Mouse (Mus musculus) olfactory bulb, adult 2 months (tissue): ENCODE measurements around the gene Tmf1. TPM values are rescaled to one million over a fixed set of nuclear protein-coding genes. Genes with fewer than 3 reads are reported as not detected.

Experiments used
- H3K27ac ChIP-seq: fragments of 200-500 bp; 2 replicates; pipeline ENCODE4 v1.5.1; 2012; ENCODE audit warnings: low read depth, low read length; ENCODE audit not compliant: insufficient read depth
- H3K4me1 ChIP-seq: fragments of 200-500 bp; 2 replicates; pipeline ENCODE4 v1.6.1; 2012; ENCODE audit warnings: low read length; ENCODE audit not compliant: control insufficient read depth, insufficient read depth
- H3K4me3 ChIP-seq: fragments of 200-500 bp; 2 replicates; pipeline ENCODE4 v1.5.1; 2012; ENCODE audit warnings: mild to moderate bottlenecking, low read depth, low read length, moderate library complexity; ENCODE audit not compliant: insufficient read depth
- CTCF ChIP-seq: fragments of 200-500 bp; IDR thresholded peaks from 2 replicates; pipeline ENCODE4 v1.5.1; 2012; ENCODE audit warnings: low read depth, mild to moderate bottlenecking, low read length, moderate library complexity; ENCODE audit not compliant: insufficient read depth
- POLR2A ChIP-seq: fragments of 200-500 bp; IDR thresholded peaks from 2 replicates; pipeline ENCODE4 v1.6.1; 2012; ENCODE audit warnings: mild to moderate bottlenecking, low read depth, low read length, moderate library complexity; ENCODE audit not compliant: insufficient read depth
- WGBS: fragments of 180-500 bp; shearing (Covaris S2); methylation state at CpG from one replicate; pipeline ENCODE4 v1.1.7; 2018; 5-methylcytosine and 5-hydroxymethylcytosine counted together
- polyA plus RNA-seq: library from polyadenylated mRNA; stranded (reverse); fragments of >200 nt; gene quantifications from 2 replicates; pipeline ENCODE4 v1.2.4, GENCODE M21; 2012; ENCODE audit warnings: low replicate concordance; ENCODE audit not compliant: missing spikeins, insufficient read depth, insufficient read length

Tmf1 gene
- polyA plus RNA-seq, 1 experiment = not detected

DNA sequence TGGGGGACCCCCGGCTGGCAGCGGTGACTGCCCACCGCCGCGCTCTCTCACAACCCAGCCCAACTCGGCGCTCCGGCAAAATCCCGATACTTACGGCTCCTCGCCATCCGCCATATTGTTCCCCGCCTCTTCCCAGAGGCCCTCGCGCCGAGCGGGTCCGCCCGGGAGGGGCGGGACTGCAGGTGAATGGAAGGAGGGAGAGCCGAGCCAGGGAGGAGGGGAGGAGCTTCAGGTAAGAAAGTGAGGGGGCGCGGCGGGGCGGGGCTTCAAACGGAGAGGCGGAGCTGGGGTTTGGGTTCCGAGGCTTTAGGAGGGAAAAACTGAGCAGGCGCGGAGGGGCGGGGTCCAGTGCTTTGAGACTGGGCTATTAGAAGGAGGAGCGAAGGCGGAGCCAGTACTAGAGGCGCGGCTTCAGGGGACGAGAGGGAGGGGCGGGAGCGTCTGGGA is 26.5 kb upstream of the Tmf1 start, which contains the start of gene Uba3:
TSS of gene Uba3 (minus strand) at position 209 of the 447 bp plus-strand sequence.
- no peak within 1 kb of the TSS for H3K27ac ChIP-seq
- H3K4me3 ChIP-seq = peak within 1 kb of the TSS; percentile 68

DNA sequence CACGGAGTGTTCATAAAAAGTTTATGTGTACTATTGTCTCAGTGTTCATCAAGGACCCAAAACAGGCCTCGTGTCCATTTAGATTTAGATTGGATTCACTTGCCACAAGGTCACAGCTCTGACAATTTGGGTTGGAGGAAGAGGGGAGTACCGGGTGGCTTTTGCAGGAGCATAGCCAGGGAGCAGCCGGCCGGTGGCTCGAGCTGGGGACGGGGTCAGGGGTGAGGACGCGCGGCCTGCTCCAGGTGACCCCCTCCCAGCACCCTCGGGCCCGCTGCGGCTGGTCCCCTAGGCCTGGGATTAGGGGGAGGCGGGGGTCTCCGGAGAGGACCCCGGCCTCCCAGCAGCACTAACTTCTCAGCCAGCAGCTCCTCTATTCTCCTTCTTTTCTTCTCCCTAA is 26.0 kb upstream of the Tmf1 start:
- Histone ChIP-seq H3K4me3 (peak overlapping the region; percentile 68), H3K27ac (no peak overlapping the region), H3K4me1 (no peaks in the 10 kb centered on the region)
- under 1% methylated on average over 16 of the region's 16 CpGs for WGBS
- no peak for TF ChIP-seq POLR2A
- TF ChIP-seq CTCF = no peak

More for the DNA sequence above, 26.5 kb upstream of the Tmf1 start, which contains the start of gene Uba3:
- under 1% methylated on average over 38 of the region's 38 CpGs for WGBS
- TF ChIP-seq POLR2A = peak; percentile 49
- TF ChIP-seq CTCF = no peak
- H3K4me1 ChIP-seq = no peaks in the 10 kb centered on the region

GRCm38 (mm10) chr6:97204252-97204869 is 25.4 kb upstream of the Tmf1 start:
- no peak overlapping the region for H3K27ac ChIP-seq
- 13% methylated on average over 9 of the region's 9 CpGs for WGBS
- TF ChIP-seq POLR2A = no peak
- no peak for TF ChIP-seq CTCF
- no peak overlapping the region for H3K4me3 ChIP-seq
- H3K4me1 ChIP-seq = no peaks in the 10 kb centered on the region

DNA sequence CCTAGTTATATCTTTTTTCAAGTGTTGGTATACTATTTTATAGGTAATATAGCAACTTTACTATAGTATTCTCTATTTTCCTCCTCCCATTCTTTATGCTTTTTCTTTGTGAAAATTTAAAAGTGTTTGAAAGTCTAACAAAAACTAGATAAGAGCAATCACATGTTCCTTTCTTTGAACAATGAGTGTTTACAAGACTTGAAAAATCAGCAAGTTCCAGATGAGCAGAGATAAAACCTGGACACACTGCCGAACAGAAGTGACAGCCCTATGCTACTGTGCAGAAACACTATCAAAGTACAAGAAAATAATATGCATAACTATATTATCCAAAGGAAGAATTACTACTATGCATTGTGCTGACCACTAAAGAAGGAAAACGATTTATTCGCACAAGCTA is 23.6 kb upstream of the Tmf1 start:
- no peak overlapping the region for H3K27ac ChIP-seq
- TF ChIP-seq POLR2A = no peak
- TF ChIP-seq CTCF = no peak
- no peak overlapping the region for H3K4me3 ChIP-seq
- H3K4me1 ChIP-seq = no peaks in the 10 kb centered on the region
- WGBS = 92% methylated on average over 3 of the region's 3 CpGs

GRCm38 (mm10) chr6:97200437-97200836 is 21.5 kb upstream of the Tmf1 start:
- Histone ChIP-seq H3K4me3 (no peak overlapping the region), H3K27ac (no peak overlapping the region), H3K4me1 (no peaks in the 10 kb centered on the region)
- no peak for TF ChIP-seq CTCF
- TF ChIP-seq POLR2A = no peak
- 61% methylated on average over 3 of the region's 3 CpGs for WGBS

DNA sequence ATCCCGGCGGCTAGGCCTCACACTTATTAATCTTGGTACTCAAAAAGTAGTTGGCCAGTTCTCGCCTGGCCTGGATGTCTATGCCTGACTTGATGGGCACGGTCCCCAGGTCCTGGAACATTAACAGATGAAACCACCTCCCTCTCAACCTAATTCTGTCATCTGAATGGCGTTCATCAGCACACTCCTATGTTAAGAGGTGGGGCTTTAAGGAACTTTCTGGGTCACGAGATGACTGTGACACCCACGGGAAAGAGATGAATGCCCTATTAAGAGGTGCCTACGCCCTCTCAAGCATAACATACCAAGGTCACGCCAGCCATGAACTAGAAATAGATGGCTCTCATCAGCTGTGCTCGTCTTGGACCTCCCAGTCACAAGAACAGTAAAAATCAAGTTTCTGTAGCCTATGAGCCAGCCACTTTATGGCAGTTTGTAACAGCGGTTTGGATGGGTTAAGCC is 476 bp upstream of the Tmf1 start:
- Histone ChIP-seq H3K4me1 (peaks cover 4% of the 10 kb centered on the region; the same call in 1 of the 2 replicates), H3K27ac (peak overlapping the region; percentile 83), H3K4me3 (peak overlapping the region; percentile 79)
- WGBS = 4% methylated on average over 11 of the region's 11 CpGs
- TF ChIP-seq CTCF (no peak), POLR2A (no peak)

GRCm38 (mm10) chr6:97175716-97176115 is 3.2 kb downstream of the Tmf1 start:
- no peak overlapping the region for H3K27ac ChIP-seq
- H3K4me1 ChIP-seq = peaks cover 4% of the 10 kb centered on the region; the same call in 1 of the 2 replicates
- no peak overlapping the region for H3K4me3 ChIP-seq
- 76% methylated on average over 11 of the region's 11 CpGs for WGBS
- TF ChIP-seq POLR2A (no peak), CTCF (no peak)

DNA sequence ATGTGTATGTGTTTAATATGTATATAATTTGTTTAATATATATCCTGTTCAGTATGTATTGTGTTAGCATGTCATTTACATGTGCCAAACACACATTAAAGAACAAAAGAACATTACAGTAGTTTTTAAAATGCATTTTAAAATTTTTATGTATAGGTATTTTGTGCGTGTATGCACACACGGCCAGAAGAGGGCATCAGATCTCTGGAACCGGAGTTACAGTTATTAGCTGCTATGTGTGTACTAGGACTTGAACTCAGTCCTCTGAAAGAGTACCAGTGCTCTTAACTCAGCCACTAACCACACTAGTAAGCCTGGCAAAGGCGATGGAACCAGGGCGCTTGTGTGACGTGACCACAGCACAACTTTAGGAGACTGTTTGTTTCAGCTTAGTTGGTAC is 28.8 kb downstream of the Tmf1 start:
- no peak overlapping the region for H3K27ac ChIP-seq
- 79% methylated on average over 6 of the region's 6 CpGs for WGBS

DNA sequence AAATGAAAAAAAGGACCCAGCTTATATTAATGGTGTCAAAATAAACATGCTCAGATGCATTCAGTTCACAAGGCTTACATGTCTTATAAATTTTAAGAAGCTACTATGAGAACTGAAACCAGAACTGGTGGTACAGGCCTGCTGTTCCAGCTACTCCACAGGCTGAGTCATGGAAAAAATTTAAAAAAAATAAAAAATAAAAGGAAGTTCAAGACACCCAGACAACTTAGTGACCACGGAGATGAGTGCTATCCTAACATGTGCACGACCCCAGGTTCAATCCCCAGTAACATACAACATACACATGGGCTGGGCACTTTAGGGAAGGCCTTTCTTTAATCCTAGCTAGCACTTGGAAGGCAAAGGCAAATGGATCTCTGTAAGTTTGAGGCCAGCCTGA is 29.2 kb downstream of the Tmf1 start:
- TF ChIP-seq POLR2A = no peak
- TF ChIP-seq CTCF = no peak
- WGBS = 88% methylated on average over 2 of the region's 2 CpGs
- no peak overlapping the region for H3K27ac ChIP-seq
- no peak overlapping the region for H3K4me3 ChIP-seq
- H3K4me1 ChIP-seq = peaks cover 11% of the 10 kb centered on the region

More for the DNA sequence above, 28.8 kb downstream of the Tmf1 start:
- Histone ChIP-seq H3K4me1 (peaks cover 11% of the 10 kb centered on the region), H3K4me3 (no peak overlapping the region)
- TF ChIP-seq POLR2A (no peak), CTCF (no peak)
